Mouse (Mus musculus): ENCODE measurements at regions not wholly inside any gene's neighbourhood (a gene's known extent, or its start where the extent isn't known, plus 50 kb on each side); places are given as distances from the start of the nearest gene placed in this dataset.

DNA sequence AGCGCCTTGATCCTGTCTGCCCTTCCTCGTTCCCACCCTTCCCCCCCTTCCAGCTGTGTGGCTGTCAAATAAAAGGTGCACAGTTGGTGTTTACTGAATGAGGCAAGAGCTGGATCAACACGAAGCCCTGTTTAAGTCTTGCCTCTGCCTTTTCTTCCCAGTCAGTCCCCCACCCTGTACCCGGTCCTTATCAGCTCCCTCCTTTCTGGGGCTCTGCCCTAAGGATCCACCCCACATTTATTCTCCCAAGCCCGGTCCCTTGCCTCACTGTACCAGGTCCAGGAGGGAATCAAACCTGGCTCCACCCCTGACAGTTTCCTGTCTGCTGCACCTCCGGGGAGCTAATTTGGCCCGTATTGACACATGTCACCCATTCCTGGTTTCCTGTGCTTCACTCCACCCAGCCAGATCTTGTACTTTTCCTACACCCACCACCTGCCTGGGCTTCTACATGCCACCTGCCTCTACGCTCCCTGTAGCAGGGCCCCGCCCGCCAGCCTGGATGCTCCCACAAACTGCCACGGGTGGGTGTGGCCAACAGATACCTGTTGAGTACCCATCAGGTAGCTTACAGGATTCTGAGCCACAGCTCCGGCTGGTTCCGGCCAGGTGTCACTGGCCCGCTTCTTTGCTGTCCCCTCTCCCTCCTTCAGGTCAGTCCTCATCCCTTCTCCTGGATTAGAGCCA, 76.4 kb downstream of the Zfp169 start:
- DNase-seq (ENCODE audit: inconsistent age in 2 of 2, low spot score in 1 of 2) = no peak

Measured in adrenal gland, adult (tissue).